ENCODE assay signal across 30 mouse cellular contexts in the genomic region with DNA sequence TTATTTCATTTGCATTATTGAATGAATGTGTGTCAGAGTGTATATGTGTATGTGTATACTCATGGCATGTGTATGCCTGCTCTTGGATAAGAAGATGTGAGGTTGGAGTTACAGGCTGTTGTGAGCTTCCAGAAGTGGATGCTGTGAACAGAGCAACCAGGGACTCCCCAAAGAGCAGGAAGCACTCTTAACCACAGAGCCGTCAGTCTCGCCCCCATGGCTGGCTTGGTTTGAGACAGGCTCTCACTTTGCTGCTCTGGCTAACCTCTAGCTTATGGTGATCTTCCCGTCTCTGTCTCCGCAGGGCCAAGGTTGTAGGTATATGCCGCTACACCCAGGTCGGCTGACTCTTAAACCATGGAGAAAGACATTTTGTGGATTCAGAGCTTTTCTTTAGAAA.
"Had no signal": no experiment of that assay in that cellular context is flagged by ENCODE, and none has a peak within 500 bp of the region (broad histone marks: within the 10 kb centered on the region; RNA-seq: fewer than 3 reads in every experiment).

No protein-coding gene starts in this region.

- DNase-seq: left cerebral cortex, postnatal 4 days; liver; liver, embryonic 13.5 days; liver, postnatal 0 days; lung, adult 18-20 months; lung, adult 2 months; lung, embryonic 14.5 days; lung, postnatal 10 days; lung, postnatal 14 days; lung, postnatal 36 days; lung, postnatal 4 days; midbrain, embryonic 14.5 days had no signal

- H3K9me3 ChIP-seq: limb, embryonic 12.5 days; limb, embryonic 13.5 days; limb, embryonic 15.5 days; liver, embryonic 12.5 days; liver, embryonic 13.5 days; liver, embryonic 15.5 days; lung, embryonic 15.5 days; megakaryocyte, embryonic 14.5 days; midbrain, embryonic 10.5 days; midbrain, embryonic 12.5 days; midbrain, embryonic 13.5 days; midbrain, embryonic 15.5 days; neural tube, embryonic 12.5 days had no signal

- H3K27ac ChIP-seq: left cerebral cortex, adult 2 months; limb, embryonic 12.5 days; limb, embryonic 13.5 days; limb, embryonic 15.5 days; liver, embryonic 12.5 days; liver, embryonic 13.5 days; liver, embryonic 14.5 days; liver, embryonic 15.5 days; lung, embryonic 15.5 days; macrophage; midbrain, embryonic 10.5 days; midbrain, embryonic 12.5 days; midbrain, embryonic 13.5 days; midbrain, embryonic 15.5 days; neural tube, embryonic 12.5 days had no signal

- H3K27me3 ChIP-seq: limb, embryonic 12.5 days; limb, embryonic 13.5 days; limb, embryonic 15.5 days; liver, embryonic 12.5 days; liver, embryonic 13.5 days; liver, embryonic 15.5 days; lung, embryonic 15.5 days; megakaryocyte, embryonic 14.5 days; midbrain, embryonic 12.5 days; midbrain, embryonic 13.5 days; midbrain, embryonic 15.5 days; neural tube, embryonic 12.5 days had no signal

- H3K4me3 ChIP-seq: left cerebral cortex, adult 2 months; limb, embryonic 12.5 days; limb, embryonic 13.5 days; limb, embryonic 15.5 days; liver, embryonic 12.5 days; liver, embryonic 13.5 days; liver, embryonic 15.5 days; lung, embryonic 15.5 days; midbrain, embryonic 10.5 days; midbrain, embryonic 12.5 days; midbrain, embryonic 13.5 days; midbrain, embryonic 15.5 days; myocyte; neural tube, embryonic 12.5 days had no signal

- ATAC-seq: liver, embryonic 12.5 days; liver, postnatal 0 days; lung, postnatal 0 days; midbrain, embryonic 13.5 days; midbrain, embryonic 15.5 days; midbrain, embryonic 16.5 days had no signal

- H3K4me1 ChIP-seq: limb, embryonic 12.5 days; limb, embryonic 13.5 days; limb, embryonic 15.5 days; liver, embryonic 15.5 days; lung, embryonic 15.5 days; midbrain, embryonic 10.5 days; midbrain, embryonic 12.5 days; midbrain, embryonic 13.5 days; midbrain, embryonic 15.5 days; neural tube, embryonic 12.5 days had no signal
